Comparison of ENCODE assay signal across 23 mouse cellular contexts in the genomic region with DNA sequence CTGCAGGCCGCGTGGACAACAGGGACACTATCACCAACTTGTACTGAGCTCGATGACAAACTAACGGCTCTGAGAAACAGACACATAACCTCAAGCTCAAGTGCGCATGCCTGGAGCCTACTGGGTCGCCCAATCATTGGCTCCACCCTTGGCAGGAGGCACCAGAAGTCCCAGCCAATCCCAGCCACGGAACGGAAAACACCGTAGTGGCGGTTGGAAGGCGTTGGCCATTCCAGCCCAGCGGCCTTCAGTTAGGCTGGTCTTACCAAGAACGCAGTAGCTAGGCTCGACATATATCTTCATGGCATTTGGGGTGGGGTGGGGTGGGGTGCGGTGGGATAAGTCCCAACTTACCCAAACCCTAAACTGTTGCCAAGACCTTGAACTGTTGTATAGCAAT. TPM values are rescaled to one million over a fixed set of nuclear protein-coding genes. Genes with fewer than 3 reads are reported as not detected.
"Had no signal": no experiment of that assay in that cellular context is flagged by ENCODE, and none has a peak within 500 bp of the region (broad histone marks: within the 10 kb centered on the region; RNA-seq: fewer than 3 reads in every experiment).

No protein-coding gene starts in this region.

- H3K27me3 ChIP-seq: liver, embryonic 15.5 days; midbrain, embryonic 12.5 days; neural tube, embryonic 13.5 days; neural tube, embryonic 15.5 days; stomach, embryonic 15.5 days had no signal

- H3K27ac ChIP-seq: liver, embryonic 15.5 days; midbrain, embryonic 10.5 days; midbrain, embryonic 12.5 days; neural tube, embryonic 13.5 days; neural tube, embryonic 15.5 days; stomach, embryonic 15.5 days; stomach, postnatal 0 days had no signal

- H3K4me1 ChIP-seq: liver, embryonic 15.5 days; midbrain, embryonic 10.5 days; midbrain, embryonic 12.5 days; neural tube, embryonic 13.5 days; neural tube, embryonic 15.5 days; stomach, embryonic 15.5 days had no signal

- DNase-seq: lung, adult 18-20 months; lung, embryonic 14.5 days; lung, postnatal 10 days; lung, postnatal 4 days; midbrain, embryonic 14.5 days; retina, postnatal 1 day; right cerebral cortex, adult 18-20 months; right cerebral cortex, postnatal 25 days; right cerebral cortex, postnatal 4 days; spleen, adult 18-20 months; thymus, adult 18-20 months; thymus, postnatal 14 days; thymus, postnatal 36 days had no signal

- H3K36me3 ChIP-seq: liver, embryonic 15.5 days; midbrain, embryonic 10.5 days; midbrain, embryonic 12.5 days; neural tube, embryonic 13.5 days; neural tube, embryonic 15.5 days; stomach, embryonic 15.5 days had no signal

- H3K4me3 ChIP-seq: liver, embryonic 15.5 days; midbrain, embryonic 10.5 days; midbrain, embryonic 12.5 days; myocyte; neural tube, embryonic 13.5 days; neural tube, embryonic 15.5 days; stomach, embryonic 15.5 days had no signal

RNA-seq across cellular contexts. Expression of gene C2cd4b, which starts 25.5 kb away (rescaled TPM):
- total RNA-seq: megakaryocyte, adult 5-6 weeks; megakaryocyte-erythroid progenitor cell, adult 5-6 weeks had no signal
- polyA plus RNA-seq: liver, embryonic 15.5 days; midbrain, embryonic 10.5 days; myocyte had no signal
